15 mouse cellular contexts compared by ENCODE assay signal in the genomic region with DNA sequence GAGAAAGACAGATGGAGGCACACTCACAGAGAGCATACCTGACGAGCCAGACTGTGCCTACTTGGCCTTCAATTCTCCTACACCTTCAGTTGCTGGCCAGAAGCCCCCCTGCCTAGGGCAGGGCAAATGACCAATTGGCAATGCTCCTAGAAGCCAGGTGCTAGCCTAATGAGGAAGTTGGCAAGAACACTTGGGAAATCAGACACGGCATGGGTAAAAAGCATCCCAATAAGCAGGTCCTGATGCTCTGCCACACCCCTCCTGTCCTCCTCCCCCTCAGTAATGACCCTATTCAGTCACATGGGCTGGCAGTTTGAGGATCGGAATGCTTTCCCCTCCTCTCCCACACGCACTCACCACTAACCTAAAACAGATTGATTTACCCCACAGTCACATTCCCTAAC. TPM values are rescaled to one million over a fixed set of nuclear protein-coding genes. Genes with fewer than 3 reads are reported as not detected.
DNase-seq lines count a peak whose midpoint lies in the region; ATAC-seq and TF ChIP-seq lines count a peak whose summit lies in the region.
"Had no signal": no experiment of that assay in that cellular context is flagged by ENCODE, and none has a peak within 500 bp of the region (broad histone marks: within the 10 kb centered on the region; RNA-seq: fewer than 3 reads in every experiment).

No protein-coding gene starts in this region.

- no peaks in the 10 kb centered on the region for H3K27me3 ChIP-seq in kidney, postnatal 0 days (ENCODE audit: insufficient read depth, low read length)
- H3K27me3 ChIP-seq in embryonic facial prominence, embryonic 10.5 days (replicated peaks; ENCODE audit: low read depth, poor library complexity, severe bottlenecking): no peaks in the 10 kb centered on the region
- no peaks in the 10 kb centered on the region; the same call in 1 of the 2 replicates for H3K27me3 ChIP-seq in heart, adult 2 months (ENCODE audit: control insufficient read depth, insufficient read depth, low read length)
- H3K27me3 ChIP-seq: embryonic facial prominence, embryonic 12.5 days; liver, embryonic 15.5 days had no signal

- no peak for TF ChIP-seq POLR2A in heart, adult 2 months (IDR thresholded peaks at IDR 0.05; ENCODE audit: insufficient read depth, low read depth, low read length)

- intact Hi-C loops in heart, adult 2 months (cut with DNase I): no loop called here
- intact Hi-C loops in gastrocnemius, adult 2 months (cut with DNase I): loop anchor here (10.0 kb wide), 1 partner anchor 255 kb away; no protein-coding TSS in a partner anchor

- H3K36me3 ChIP-seq in kidney, postnatal 0 days (ENCODE audit: insufficient read depth, low read length): no peaks in the 10 kb centered on the region
- no peaks in the 10 kb centered on the region for H3K36me3 ChIP-seq in embryonic facial prominence, embryonic 10.5 days (replicated peaks)
- no peaks in the 10 kb centered on the region for H3K36me3 ChIP-seq in heart, adult 2 months (ENCODE audit: control insufficient read depth, insufficient read depth, low read length)
- H3K36me3 ChIP-seq: embryonic facial prominence, embryonic 12.5 days; liver, embryonic 15.5 days had no signal

- TF ChIP-seq CTCF in kidney, postnatal 0 days (IDR thresholded peaks at IDR 0.05; ENCODE audit: low read depth): no peak
- TF ChIP-seq CTCF in heart, adult 2 months (IDR thresholded peaks at IDR 0.05): no peak
- no peak for TF ChIP-seq CTCF in gastrocnemius, adult 2 months (IDR thresholded peaks at IDR 0.05)

- DNase-seq in kidney, postnatal 0 days (ENCODE audit: low spot score): peak; percentile 62
- no peak for DNase-seq in kidney, postnatal 10 days
- DNase-seq in Muller cell, postnatal 12 days (ENCODE audit: inconsistent ontology term): peak; percentile 36
- DNase-seq in cerebellum, adult 11-12 months: peak; percentile 95
- DNase-seq in embryonic facial prominence, embryonic 10.5 days (ENCODE audit: low spot score): peak; percentile 34
- DNase-seq in heart, adult 2 months: no peak
- no peak for DNase-seq in spleen, postnatal 14 days (ENCODE audit: low spot score in 2 of 2)
- no peak for DNase-seq in gastrocnemius, adult 2 months
- DNase-seq: forebrain, postnatal 0 days; heart, postnatal 14 days had no signal

- no peak for TF ChIP-seq EP300 in heart, adult 2 months (IDR thresholded peaks at IDR 0.05; ENCODE audit: insufficient read depth, low read depth, low read length)

- H3K79me2 ChIP-seq in heart, adult 2 months (replicated peaks; ENCODE audit: control insufficient read depth, insufficient read depth, low read length): no peaks in the 10 kb centered on the region

- no peak; the same call in 1 of the 2 replicates for ATAC-seq in kidney, postnatal 0 days (replicated peaks; ENCODE audit: low FRiP score, low read depth)
- ATAC-seq: forebrain, postnatal 0 days; intestine, postnatal 0 days had no signal

- H3K9me3 ChIP-seq in kidney, postnatal 0 days (replicated peaks; ENCODE audit: low read length): no peaks in the 10 kb centered on the region
- no peaks in the 10 kb centered on the region for H3K9me3 ChIP-seq in embryonic facial prominence, embryonic 10.5 days
- H3K9me3 ChIP-seq: embryonic facial prominence, embryonic 12.5 days; liver, embryonic 15.5 days had no signal

- H3K27ac ChIP-seq in kidney, postnatal 0 days: no peak overlapping the region
- no peak overlapping the region for H3K27ac ChIP-seq in embryonic facial prominence, embryonic 10.5 days (replicated peaks)
- H3K27ac ChIP-seq in heart, adult 2 months: no peak overlapping the region
- H3K27ac ChIP-seq in gastrocnemius, adult 2 months: no peak overlapping the region
- H3K27ac ChIP-seq: embryonic facial prominence, embryonic 12.5 days; liver, embryonic 15.5 days; macrophage had no signal

- no peak overlapping the region for H3K9ac ChIP-seq in kidney, postnatal 0 days (ENCODE audit: low read depth, low read length)
- no peak overlapping the region for H3K9ac ChIP-seq in heart, adult 2 months (ENCODE audit: low read depth, low read length)
- H3K9ac ChIP-seq: embryonic facial prominence, embryonic 12.5 days; forebrain, postnatal 0 days; liver, embryonic 15.5 days had no signal

- no peaks in the 10 kb centered on the region for H3K4me1 ChIP-seq in kidney, postnatal 0 days (replicated peaks; ENCODE audit: insufficient read depth, low read length)
- H3K4me1 ChIP-seq in embryonic facial prominence, embryonic 10.5 days: peaks cover 6% of the 10 kb centered on the region
- no peaks in the 10 kb centered on the region for H3K4me1 ChIP-seq in heart, adult 2 months (ENCODE audit: control insufficient read depth, insufficient read depth, low read length)
- H3K4me1 ChIP-seq: liver, embryonic 15.5 days had no signal

- H3K4me2 ChIP-seq in kidney, postnatal 0 days (ENCODE audit: low read length): no peak overlapping the region
- H3K4me2 ChIP-seq: embryonic facial prominence, embryonic 12.5 days; liver, embryonic 15.5 days had no signal

- 22% methylated on average over 4 of the region's 4 CpGs for WGBS in kidney, postnatal 0 days
- WGBS in embryonic facial prominence, embryonic 10.5 days: 44% methylated on average over 4 of the region's 4 CpGs
- whole genome bisulfite sequencing in heart, adult 2 months: 31% methylated on average over 4 of the region's 4 CpGs

- H3K4me3 ChIP-seq in kidney, postnatal 0 days (replicated peaks; ENCODE audit: low read depth, low read length): no peak overlapping the region
- H3K4me3 ChIP-seq in embryonic facial prominence, embryonic 10.5 days: no peak overlapping the region
- no peak overlapping the region for H3K4me3 ChIP-seq in heart, adult 2 months
- H3K4me3 ChIP-seq in gastrocnemius, adult 2 months: no peak overlapping the region
- H3K4me3 ChIP-seq: embryonic facial prominence, embryonic 12.5 days; liver, embryonic 15.5 days had no signal

RNA-seq across cellular contexts. Expression of gene Syn3, which starts 19.0 kb away (rescaled TPM):
- polyA plus RNA-seq in kidney, postnatal 0 days (2015; fragmentation: Nextera tagmentation; extraction: Ambion mirVana): 5.4 and 5.9 TPM in 2 replicates
- 2.5 and 3.3 TPM in 2 replicates for polyA plus RNA-seq in embryonic facial prominence, embryonic 10.5 days (2016; fragmentation: Nextera tagmentation; extraction: Ambion mirVana)
- under 1 TPM; 0.31 to 0.75 TPM for total RNA-seq in heart, adult 2 months (2021)
- 0.29 and 0.41 TPM in 2 replicates for polyA plus RNA-seq in heart, adult 2 months (2012; rRNA removed)
- total RNA-seq in gastrocnemius, adult 2 months (2021): under 1 TPM; 0.28 TPM
- total RNA-seq: monocyte, adult 5-6 weeks had no signal

Comparison
In these comparisons a context has a peak if more than half of its experiments do, and no peak if none do; other contexts are left out.
1. DNase-seq: peak in kidney, postnatal 0 days (single experiment), Muller cell, postnatal 12 days (single experiment), cerebellum, adult 11-12 months (single experiment) and embryonic facial prominence, embryonic 10.5 days (single experiment); none in kidney, postnatal 10 days (single experiment), heart, adult 2 months (0 of 2), spleen, postnatal 14 days (0 of 2) and gastrocnemius, adult 2 months (single experiment).